Comparison of ENCODE assay signal across 8 mouse cellular contexts in genomic region chr16:49857504-49858160, GRCm38 (mm10). TPM values are rescaled to one million over a fixed set of nuclear protein-coding genes. Genes with fewer than 3 reads are reported as not detected.
DNase-seq lines count a peak whose midpoint lies in the region; ATAC-seq and TF ChIP-seq lines count a peak whose summit lies in the region.

No protein-coding gene starts in this region.

- no peaks in the 10 kb centered on the region for H3K9me3 ChIP-seq in heart, postnatal 0 days (replicated peaks; ENCODE audit: control insufficient read depth, low read length)
- no peaks in the 10 kb centered on the region for H3K9me3 ChIP-seq in liver, postnatal 0 days (ENCODE audit: low read length)

- peak overlapping the region; percentile 70 for H3K4me2 ChIP-seq in heart, postnatal 0 days (ENCODE audit: low read depth, low read length)
- H3K4me2 ChIP-seq in liver, postnatal 0 days (ENCODE audit: low read depth, low read length), result peak overlapping the region; percentile 82

- H3K27me3 ChIP-seq in heart, postnatal 0 days (ENCODE audit: control insufficient read depth, insufficient read depth, low read length), result no peaks in the 10 kb centered on the region
- H3K27me3 ChIP-seq in liver, postnatal 0 days (ENCODE audit: insufficient read depth, low read length), result no peaks in the 10 kb centered on the region
- H3K27me3 ChIP-seq in small intestine, adult 2 months (ENCODE audit: control insufficient read depth, insufficient read depth, low read length), result no peaks in the 10 kb centered on the region

- 3% methylated on average over 8 of the region's 8 CpGs for WGBS in lung, adult 2 months
- 49% methylated on average over 8 of the region's 8 CpGs for WGBS in heart, postnatal 0 days
- 13% methylated on average over 8 of the region's 8 CpGs for WGBS in liver, postnatal 0 days (ENCODE audit: insufficient replicate concordance)
- WGBS in small intestine, adult 2 months, result 8% methylated on average over 8 of the region's 8 CpGs

- DNase-seq in lung, adult 2 months, result peak; percentile 33
- no peak for DNase-seq in lung, postnatal 4 days
- no peak for DNase-seq in heart, postnatal 0 days (ENCODE audit: low spot score)
- peak; percentile 52 for DNase-seq in liver, postnatal 0 days
- no peak for DNase-seq in ovary, postnatal 14 days (ENCODE audit: low spot score)
- no peak for DNase-seq in left cerebral cortex, adult 18-20 months (ENCODE audit: low spot score in 2 of 2)

- no peak for ATAC-seq in heart, postnatal 0 days (ENCODE audit: insufficient read depth, low read depth)
- ATAC-seq in liver, postnatal 0 days, result no peak

- TF ChIP-seq POLR2A in lung, adult 2 months (IDR thresholded peaks at IDR 0.05; ENCODE audit: borderline replicate concordance, extremely low read depth, low read depth, low read length), result no peak
- no peak for TF ChIP-seq POLR2A in cortical plate, adult 2 months (IDR thresholded peaks at IDR 0.05; ENCODE audit: extremely low read depth, insufficient read depth, low read length)
- no peak for TF ChIP-seq POLR2A in small intestine, adult 2 months (IDR thresholded peaks at IDR 0.05; ENCODE audit: low read depth, low read length)

- H3K9ac ChIP-seq in heart, postnatal 0 days (replicated peaks; ENCODE audit: low read depth, low read length), result peak overlapping the region; percentile 38
- H3K9ac ChIP-seq in liver, postnatal 0 days (replicated peaks), result peak overlapping the region; percentile 100

- no peaks in the 10 kb centered on the region for H3K36me3 ChIP-seq in heart, postnatal 0 days (replicated peaks; ENCODE audit: control insufficient read depth, insufficient read depth, low read length)
- peaks cover 36% of the 10 kb centered on the region for H3K36me3 ChIP-seq in liver, postnatal 0 days (replicated peaks; ENCODE audit: insufficient read depth, low read length)
- H3K36me3 ChIP-seq in small intestine, adult 2 months (ENCODE audit: control insufficient read depth, insufficient read depth, low read length), result peaks cover 3% of the 10 kb centered on the region

- H3K27ac ChIP-seq in cortical plate, adult 2 months (ENCODE audit: insufficient read depth, low read length), result no peak overlapping the region
- peak overlapping the region; percentile 47 for H3K27ac ChIP-seq in heart, postnatal 0 days (ENCODE audit: low read depth)
- peak overlapping the region; percentile 99 for H3K27ac ChIP-seq in liver, postnatal 0 days (ENCODE audit: low read depth)
- peak overlapping the region; percentile 88 for H3K27ac ChIP-seq in small intestine, adult 2 months (ENCODE audit: insufficient read depth, low read depth, low read length)

- peak overlapping the region; percentile 69 for H3K4me3 ChIP-seq in lung, adult 2 months (replicated peaks; ENCODE audit: extremely low read depth, low read depth, low read length)
- peak overlapping the region; percentile 67 for H3K4me3 ChIP-seq in cortical plate, adult 2 months (ENCODE audit: insufficient read depth, low read length)
- H3K4me3 ChIP-seq in heart, postnatal 0 days (ENCODE audit: low read depth, low read length), result peak overlapping the region; percentile 88
- H3K4me3 ChIP-seq in liver, postnatal 0 days (ENCODE audit: low read depth, low read length), result peak overlapping the region; percentile 99
- peak overlapping the region; percentile 46; the same call in 1 of the 2 replicates for H3K4me3 ChIP-seq in small intestine, adult 2 months (ENCODE audit: low read depth, low read length)

- no peak for TF ChIP-seq CTCF in lung, adult 2 months (IDR thresholded peaks at IDR 0.05; ENCODE audit: insufficient read depth, low read length)
- no peak for TF ChIP-seq CTCF in cortical plate, adult 2 months (IDR thresholded peaks at IDR 0.05; ENCODE audit: extremely low read depth, insufficient read depth, low read length)
- no peak for TF ChIP-seq CTCF in heart, postnatal 0 days (IDR thresholded peaks at IDR 0.05; ENCODE audit: low read depth)
- no peak for TF ChIP-seq CTCF in liver, postnatal 0 days (IDR thresholded peaks at IDR 0.05; ENCODE audit: low read depth)
- TF ChIP-seq CTCF in small intestine, adult 2 months (IDR thresholded peaks at IDR 0.05; ENCODE audit: extremely low read depth, insufficient read length, insufficient replicate concordance, low read depth, low read length), result no peak

- H3K4me1 ChIP-seq in lung, adult 2 months (ENCODE audit: control insufficient read depth, insufficient read depth, low read length), result peaks cover 13% of the 10 kb centered on the region
- peaks cover 7% of the 10 kb centered on the region; the same call in 1 of the 2 replicates for H3K4me1 ChIP-seq in cortical plate, adult 2 months (ENCODE audit: control insufficient read depth, insufficient read depth, low read length)
- H3K4me1 ChIP-seq in heart, postnatal 0 days (ENCODE audit: control insufficient read depth, insufficient read depth), result peaks cover 29% of the 10 kb centered on the region
- peaks cover 43% of the 10 kb centered on the region for H3K4me1 ChIP-seq in liver, postnatal 0 days (ENCODE audit: insufficient read depth)
- H3K4me1 ChIP-seq in small intestine, adult 2 months (ENCODE audit: control insufficient read depth, insufficient read depth, insufficient read length, low read length), result peaks cover 11% of the 10 kb centered on the region; the same call in 1 of the 2 replicates

- no peak for TF ChIP-seq EP300 in heart, postnatal 0 days (IDR thresholded peaks at IDR 0.05; ENCODE audit: low read depth)
- no peak for TF ChIP-seq EP300 in liver, postnatal 0 days (IDR thresholded peaks at IDR 0.05; ENCODE audit: low read depth)

RNA-seq across cellular contexts. Expression of gene Cd47, which starts 57.3 kb away (rescaled TPM):
- polyA plus RNA-seq in lung, adult 2 months (2012; rRNA removed), result 80.1 and 82.2 TPM in 2 replicates
- 108 and 112 TPM in 2 replicates for polyA plus RNA-seq in cortical plate, adult 2 months (2012; rRNA removed)
- 32.9 and 50.7 TPM in 2 replicates for total RNA-seq in heart, postnatal 0 days (2014; rRNA removed; ENCODE audit: low replicate concordance)
- polyA plus RNA-seq in heart, postnatal 0 days (2015; fragmentation: Nextera tagmentation; extraction: Ambion mirVana), result 77.8 and 82.0 TPM in 2 replicates
- polyA plus RNA-seq in liver, postnatal 0 days (2015; fragmentation: Nextera tagmentation; extraction: Ambion mirVana), result 285 and 286 TPM in 2 replicates
- 21.7 and 56.8 TPM in 2 replicates for polyA plus RNA-seq in small intestine, adult 2 months (2012; rRNA removed)
- 100 to 1,000 TPM; 215 to 235 TPM for total RNA-seq in left cerebral cortex, adult 18-20 months (2021)

Comparison
In these comparisons a context has a peak if more than half of its experiments do, and no peak if none do; other contexts are left out.
1. DNase-seq: peak in lung, adult 2 months (single experiment) and liver, postnatal 0 days (single experiment); none in lung, postnatal 4 days (0 of 2), heart, postnatal 0 days (single experiment), ovary, postnatal 14 days (single experiment) and left cerebral cortex, adult 18-20 months (0 of 2).
2. H3K4me3 ChIP-seq: peak in every context shown above with its lines; median percentile 99 in liver, postnatal 0 days; 88 in heart, postnatal 0 days; 69 in lung, adult 2 months; 67 in cortical plate, adult 2 months; 46 in small intestine, adult 2 months.